Mouse (Mus musculus): ENCODE data around the gene Tspan11.

DNA sequence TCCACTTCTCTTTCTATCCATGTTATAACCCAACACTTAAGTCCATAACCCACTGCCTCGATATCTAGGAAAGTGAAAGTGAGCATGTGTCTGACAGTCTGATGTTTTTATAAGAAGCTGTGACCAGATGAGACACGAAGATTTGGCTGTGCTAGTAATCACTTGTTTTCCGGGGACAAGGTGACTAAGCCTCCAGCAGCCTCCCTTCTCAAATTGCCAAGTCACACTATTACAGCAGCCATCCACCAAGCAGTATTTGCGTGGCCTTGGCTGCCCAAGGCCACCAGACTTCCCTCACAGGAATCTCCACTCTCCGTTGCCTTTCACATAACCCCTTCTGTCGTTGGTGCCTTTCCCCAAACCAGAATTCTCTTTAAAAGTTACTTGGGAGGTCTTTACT, 40.9 kb upstream of the Tspan11 start:
- TF ChIP-seq POLR2A (IDR thresholded peaks at IDR 0.05; ENCODE audit: control insufficient read depth, extremely low read depth, insufficient read depth, low read length, poor library complexity), result no peak
- TF ChIP-seq CTCF (IDR thresholded peaks at IDR 0.05; ENCODE audit: borderline replicate concordance, control insufficient read depth, extremely low read depth, insufficient read depth, low read length, poor library complexity), result no peak

Measured in thymus, adult 2 months (tissue).